Mouse (Mus musculus) lung, embryonic 14.5 days (tissue): ENCODE results near the gene Slc25a19. TPM values are rescaled to one million over a fixed set of nuclear protein-coding genes. Genes with fewer than 3 reads are reported as not detected.

ENCODE experiments used
- ATAC-seq: fragments of 200-750 bp; cut with Nextera tagmentation; 2 replicates; pipeline ENCODE4 v1.8.0; 2017; ENCODE audit warnings: mild to moderate bottlenecking, moderate TSS enrichment, moderate library complexity; ENCODE audit not compliant: insufficient read depth
- DNase-seq: peaks from one replicate; pipeline ENCODE4 v3.0.0-alpha.2; 2015
- H3K27ac ChIP-seq: fragments of 300-500 bp; sonication (generic); 2 replicates; pipeline ENCODE4 v1.5.1; 2014; ENCODE audit warnings: low read depth, mild to moderate bottlenecking, moderate library complexity
- H3K27me3 ChIP-seq: fragments of 300-500 bp; sonication (generic); 2 replicates; pipeline ENCODE4 v1.6.1; 2014; ENCODE audit warnings: low read length, control low read depth; ENCODE audit not compliant: insufficient read depth
- H3K36me3 ChIP-seq: fragments of 300-500 bp; sonication (generic); 2 replicates; pipeline ENCODE4 v1.6.1; 2014; ENCODE audit warnings: control low read depth; ENCODE audit not compliant: insufficient read depth
- H3K4me1 ChIP-seq: fragments of 300-500 bp; sonication (generic); 2 replicates; pipeline ENCODE4 v1.6.1; 2014; ENCODE audit warnings: antibody characterized with exemption, control low read depth; ENCODE audit not compliant: insufficient read depth
- H3K4me2 ChIP-seq: fragments of 300-500 bp; sonication (generic); 2 replicates; pipeline ENCODE4 v1.6.1; 2014; ENCODE audit warnings: mild to moderate bottlenecking
- H3K4me3 ChIP-seq: fragments of 300-500 bp; sonication (generic); 2 replicates; pipeline ENCODE4 v1.5.1; 2014; ENCODE audit warnings: low read depth, low read length
- H3K9ac ChIP-seq: fragments of 300-500 bp; sonication (generic); 2 replicates; pipeline ENCODE4 v1.6.1; 2014
- H3K9me3 ChIP-seq: fragments of 300-500 bp; sonication (generic); 2 replicates; pipeline ENCODE4 v1.6.1; 2016; ENCODE audit warnings: low read depth, low read length, control low read depth
- CTCF ChIP-seq: IDR thresholded peaks from 2 replicates; pipeline ENCODE4 v1.5.1; 2016; ENCODE audit warnings: antibody characterized with exemption, low read depth
- WGBS: fragments of 180-500 bp; shearing (Covaris S2); extraction: QIAGEN DNeasy Blood & Tissue Kit; methylation state at CpG from one replicate; pipeline ENCODE4 v1.1.7; 2014; 5-methylcytosine and 5-hydroxymethylcytosine counted together
- polyA plus RNA-seq: library from polyadenylated mRNA; unstranded; fragments of >200 nt; fragmentation: Nextera tagmentation; extraction: Ambion mirVana; gene quantifications from 2 replicates; pipeline ENCODE4 v1.2.1, GENCODE M21; 2014

Slc25a19 gene
- polyA plus RNA-seq, 1 experiment from 2014 or later: 18.5 TPM

- no peak for TF ChIP-seq CTCF
- Histone ChIP-seq H3K4me3 (no peak overlapping the region), H3K4me2 (no peak overlapping the region), H3K9me3 (no peaks in the 10 kb centered on the region), H3K27ac (no peak overlapping the region), H3K27me3 (no peaks in the 10 kb centered on the region), H3K36me3 (peaks cover 20% of the 10 kb centered on the region), H3K4me1 (no peaks in the 10 kb centered on the region), H3K9ac (no peak overlapping the region)
- WGBS: 48% methylated on average over 14 of the region's 14 CpGs
- DNase-seq (no peak), ATAC-seq (no peak)
These were observed 13.0 kb upstream of the Slc25a19 start for GRCm38 (mm10) chr11:115640978-115641663.

GRCm38 (mm10) chr11:115640311-115640828 is 12.3 kb upstream of the Slc25a19 start:
- H3K4me2 ChIP-seq: no peak overlapping the region
- no peaks in the 10 kb centered on the region for H3K9me3 ChIP-seq
- H3K4me3 ChIP-seq: no peak overlapping the region
- TF ChIP-seq CTCF: no peak
- no peak overlapping the region for H3K27ac ChIP-seq
- peaks cover 13% of the 10 kb centered on the region for H3K36me3 ChIP-seq
- ATAC-seq: no peak
- no peaks in the 10 kb centered on the region for H3K27me3 ChIP-seq
- no peaks in the 10 kb centered on the region for H3K4me1 ChIP-seq
- no peak overlapping the region for H3K9ac ChIP-seq
- WGBS: 80% methylated on average over 3 of the region's 4 CpGs
- DNase-seq: no peak

- no peaks in the 10 kb centered on the region for H3K27me3 ChIP-seq
- ATAC-seq: no peak
- H3K4me1 ChIP-seq: no peaks in the 10 kb centered on the region
- no peak overlapping the region for H3K4me3 ChIP-seq
- DNase-seq: no peak
- H3K9ac ChIP-seq: peak overlapping the region; percentile 26; the same call in 1 of the 2 replicates
- peak overlapping the region; percentile 46; the same call in 1 of the 2 replicates for H3K27ac ChIP-seq
- H3K36me3 ChIP-seq: peaks cover 9% of the 10 kb centered on the region
- no peaks in the 10 kb centered on the region for H3K9me3 ChIP-seq
- TF ChIP-seq CTCF: no peak
- 72% methylated on average over 4 of the region's 4 CpGs for WGBS
- H3K4me2 ChIP-seq: no peak overlapping the region
These were observed 11.4 kb upstream of the Slc25a19 start for GRCm38 (mm10) chr11:115639540-115639939.

GRCm38 (mm10) chr11:115638498-115639409 is 10.7 kb upstream of the Slc25a19 start:
- H3K27ac ChIP-seq: peak overlapping the region; percentile 46; the same call in 1 of the 2 replicates

GRCm38 (mm10) chr11:115636960-115637359 is 8.9 kb upstream of the Slc25a19 start:
- Histone ChIP-seq H3K4me1 (no peaks in the 10 kb centered on the region), H3K4me2 (no peak overlapping the region), H3K36me3 (no peaks in the 10 kb centered on the region), H3K9ac (no peak overlapping the region), H3K27me3 (no peaks in the 10 kb centered on the region), H3K27ac (no peak overlapping the region), H3K4me3 (no peak overlapping the region), H3K9me3 (no peaks in the 10 kb centered on the region)
- DNase-seq: no peak
- no peak for TF ChIP-seq CTCF
- no peak for ATAC-seq
- WGBS: 55% methylated on average over 3 of the region's 3 CpGs

More at GRCm38 (mm10) chr11:115638498-115639409, 10.7 kb upstream of the Slc25a19 start:
- ATAC-seq (peak; percentile 14; the same call in 1 of the 2 replicates), DNase-seq (peak; percentile 39)
- peak overlapping the region; percentile 26; the same call in 1 of the 2 replicates for H3K9ac ChIP-seq
- H3K4me1 ChIP-seq: no peaks in the 10 kb centered on the region
- no peak for TF ChIP-seq CTCF
- H3K4me2 ChIP-seq: no peak overlapping the region
- no peak overlapping the region for H3K4me3 ChIP-seq
- H3K36me3 ChIP-seq: peaks cover 3% of the 10 kb centered on the region; the same call in 1 of the 2 replicates
- H3K27me3 ChIP-seq: no peaks in the 10 kb centered on the region
- no peaks in the 10 kb centered on the region for H3K9me3 ChIP-seq
- 61% methylated on average over 5 of the region's 5 CpGs for WGBS

GRCm38 (mm10) chr11:115635484-115635883 is 7.4 kb upstream of the Slc25a19 start:
- no peak overlapping the region for H3K27ac ChIP-seq
- H3K27me3 ChIP-seq: no peaks in the 10 kb centered on the region
- H3K4me3 ChIP-seq: no peak overlapping the region
- no peak overlapping the region for H3K9ac ChIP-seq
- WGBS: 71% methylated on average over 8 of the region's 8 CpGs
- H3K36me3 ChIP-seq: no peaks in the 10 kb centered on the region
- TF ChIP-seq CTCF: no peak
- no peaks in the 10 kb centered on the region for H3K9me3 ChIP-seq
- H3K4me2 ChIP-seq: no peak overlapping the region
- no peak for ATAC-seq
- H3K4me1 ChIP-seq: no peaks in the 10 kb centered on the region
- DNase-seq: no peak

- ATAC-seq: no peak
- WGBS: 79% methylated on average over 8 of the region's 8 CpGs
- Histone ChIP-seq H3K4me2 (no peak overlapping the region), H3K4me3 (no peak overlapping the region), H3K36me3 (no peaks in the 10 kb centered on the region), H3K9me3 (no peaks in the 10 kb centered on the region), H3K27me3 (no peaks in the 10 kb centered on the region), H3K9ac (no peak overlapping the region), H3K4me1 (no peaks in the 10 kb centered on the region), H3K27ac (no peak overlapping the region)
- TF ChIP-seq CTCF: no peak
- DNase-seq: no peak
These were observed 6.9 kb upstream of the Slc25a19 start for GRCm38 (mm10) chr11:115635041-115635440.
